Mouse (Mus musculus) urinary bladder, postnatal 4 days (tissue): ENCODE results near the gene Mrpl58.

Source experiments
- DNase-seq, 2 experiments: peaks; one replicate each; pipeline ENCODE4 v3.0.0; 2021 to 2022; ENCODE audit warnings: low spot score in 2 of 2

Gene Mrpl58

DNA sequence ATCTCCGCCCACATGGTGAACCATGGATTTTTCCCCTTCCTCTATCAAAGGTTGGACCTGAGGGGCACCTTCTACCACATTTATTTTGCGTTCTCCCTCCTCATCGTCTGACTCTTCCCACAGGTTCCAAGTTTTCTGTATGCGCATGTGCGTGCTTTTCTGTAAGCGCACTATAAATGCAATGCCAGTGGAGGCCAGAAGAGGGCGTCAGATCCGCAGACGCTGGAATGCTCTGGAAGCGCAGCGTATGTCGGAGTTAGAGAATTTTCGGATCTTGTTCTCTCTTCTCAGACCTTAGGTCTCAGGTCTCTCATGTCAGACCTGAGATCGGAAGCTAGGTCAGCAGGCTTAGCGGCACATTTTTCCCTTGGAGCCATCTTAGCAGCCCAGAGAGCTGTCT, 52.1 kb downstream of the Mrpl58 start:
- no peak for DNase-seq

DNA sequence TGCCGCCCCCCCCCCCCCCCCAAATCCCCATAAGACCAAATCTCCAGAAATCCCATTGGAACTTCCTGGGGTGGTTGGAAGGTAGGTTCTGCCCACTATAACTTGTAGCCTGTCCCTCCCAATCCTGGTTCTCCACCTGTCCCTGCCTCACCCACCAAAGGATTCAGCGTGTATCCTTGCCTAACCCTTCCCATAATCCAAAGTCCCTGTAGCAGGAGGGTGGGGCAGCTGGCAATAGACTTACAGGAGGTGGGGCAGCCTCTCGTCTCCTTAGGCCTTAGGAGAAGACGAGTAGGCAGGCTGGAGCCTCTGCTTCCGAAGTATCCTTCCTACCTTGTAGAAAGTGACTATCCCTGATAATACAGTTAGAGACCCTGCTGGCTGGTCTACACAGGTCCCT, 52.6 kb downstream of the Mrpl58 start:
- no peak for DNase-seq

GRCm38 (mm10) chr11:115457405-115457804, 53.9 kb downstream of the Mrpl58 start:
- DNase-seq: no peak

DNA sequence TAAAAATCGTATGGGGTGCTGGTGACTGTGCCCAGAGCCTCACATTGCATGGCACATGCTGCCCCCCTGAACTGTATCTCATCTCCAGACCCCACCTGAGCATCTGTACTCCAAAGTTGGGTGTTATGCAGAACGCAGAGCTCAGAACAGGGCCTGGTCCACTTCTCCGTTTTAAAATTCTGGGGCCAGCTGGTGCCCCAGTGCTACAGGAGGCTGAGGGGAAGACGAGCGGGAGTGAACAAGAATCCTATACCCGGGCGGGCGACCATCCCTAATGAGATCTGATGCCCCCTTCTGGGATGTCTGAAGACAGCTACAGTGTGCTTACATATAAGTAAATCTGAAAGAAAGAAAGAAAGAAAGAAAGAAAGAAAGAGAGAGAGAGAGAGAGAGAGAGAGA, 57.4 kb downstream of the Mrpl58 start:
- no peak for DNase-seq

DNA sequence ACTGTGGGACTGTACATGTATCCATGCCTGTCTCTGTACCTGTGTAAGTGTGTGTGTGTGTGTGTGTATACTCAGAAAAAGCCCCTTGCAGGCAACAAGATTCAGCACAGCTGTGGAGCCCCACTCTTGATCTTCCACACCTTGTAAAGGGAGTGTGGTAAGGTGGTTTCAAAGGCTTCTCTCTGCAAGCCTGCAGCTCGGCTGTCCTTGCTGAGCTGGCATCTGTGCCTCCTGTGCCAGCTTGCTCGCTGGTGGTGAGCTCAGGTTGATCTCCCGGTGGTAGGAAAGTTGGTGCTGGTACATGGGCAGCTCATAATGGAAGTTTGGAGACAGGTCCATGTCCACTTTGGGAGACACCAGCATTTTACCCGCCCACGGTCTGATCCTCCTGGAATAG, 58.3 kb downstream of the Mrpl58 start:
- DNase-seq: no peak
